Mouse (Mus musculus) G1E (cell line): ENCODE results near the gene Olfr419. TPM values are rescaled to one million over a fixed set of nuclear protein-coding genes. Genes with fewer than 3 reads are reported as not detected.

Experiments
- ATAC-seq: 2 replicates; pipeline ENCODE4 v1.8.0; 2016; ENCODE audit warnings: mild to moderate bottlenecking; ENCODE audit not compliant: insufficient number of reproducible peaks, poor library complexity, low FRiP score, severe bottlenecking; ENCODE audit errors: extremely low read depth
- DNase-seq: peaks from one replicate; pipeline ENCODE4 v3.0.0; 2012; ENCODE audit warnings: low spot score
- H3K27me3 ChIP-seq: 2 replicates; pipeline ENCODE4 v1.6.1; 2012; ENCODE audit warnings: mild to moderate bottlenecking, low read length, inconsistent platforms; ENCODE audit not compliant: insufficient read depth
- H3K36me3 ChIP-seq: replicated peaks from 2 replicates; pipeline ENCODE3; 2012; ENCODE audit warnings: mild to moderate bottlenecking, inconsistent platforms
- H3K4me1 ChIP-seq: 2 replicates; pipeline ENCODE4 v1.6.1; 2012; ENCODE audit warnings: low read depth, low read length, inconsistent platforms, mixed read lengths; ENCODE audit not compliant: insufficient read depth
- H3K4me3 ChIP-seq: 2 replicates; pipeline ENCODE4 v1.5.1; 2012; ENCODE audit warnings: low read depth, mild to moderate bottlenecking, inconsistent platforms, low read length, moderate library complexity, mixed read lengths
- H3K9me3 ChIP-seq: replicated peaks from 2 replicates; pipeline ENCODE4 v1.6.1; 2012; ENCODE audit warnings: inconsistent platforms
- CTCF ChIP-seq: IDR thresholded peaks from 2 replicates; pipeline ENCODE4 v1.5.1; 2012; ENCODE audit warnings: low read depth, low read length, inconsistent platforms, mixed read lengths
- GATA1 ChIP-seq: IDR thresholded peaks from 2 replicates; pipeline ENCODE4 v1.6.1; 2012; ENCODE audit warnings: borderline replicate concordance, low read length, inconsistent platforms, mixed read lengths
- GATA2 ChIP-seq: IDR thresholded peaks from 2 replicates; pipeline ENCODE4 v1.6.1; 2012; ENCODE audit warnings: low read depth, low read length, inconsistent platforms, borderline replicate concordance
- POLR2AphosphoS5 ChIP-seq: IDR thresholded peaks from 2 replicates; pipeline ENCODE4 v1.6.1; 2012; ENCODE audit warnings: low read depth, low read length, inconsistent platforms; ENCODE audit not compliant: insufficient replicate concordance
- TAL1 ChIP-seq: conservative IDR thresholded peaks from 2 replicates; pipeline ENCODE4 v1.6.1; 2012; ENCODE audit warnings: low read depth, low read length, inconsistent platforms, mixed read lengths
- polyA plus RNA-seq: library from polyadenylated mRNA; stranded (reverse); fragments of >175 nt; gene quantifications from 2 replicates; pipeline ENCODE4 v1.2.3, GENCODE M21; 2012
- total RNA-seq, 2 experiments: library from RNA; stranded (forward) in 1 of 2; stranded (reverse) in 1 of 2; fragments of 200-1000 nt in 1 of 2; fragments of >200 nt in 1 of 2; fragmentation: Nextera tagmentation in 1 of 2; gene quantifications; 2 replicates each; pipeline ENCODE4 v1.2.3; 2014 to 2017

Gene Olfr419
- not detected in 2 replicates for total RNA-seq (2014; fragmentation: Nextera tagmentation)
- total RNA-seq (2017), result 0.11 and 0.12 TPM in 2 replicates
- polyA plus RNA-seq, result not detected in 2 replicates

DNA sequence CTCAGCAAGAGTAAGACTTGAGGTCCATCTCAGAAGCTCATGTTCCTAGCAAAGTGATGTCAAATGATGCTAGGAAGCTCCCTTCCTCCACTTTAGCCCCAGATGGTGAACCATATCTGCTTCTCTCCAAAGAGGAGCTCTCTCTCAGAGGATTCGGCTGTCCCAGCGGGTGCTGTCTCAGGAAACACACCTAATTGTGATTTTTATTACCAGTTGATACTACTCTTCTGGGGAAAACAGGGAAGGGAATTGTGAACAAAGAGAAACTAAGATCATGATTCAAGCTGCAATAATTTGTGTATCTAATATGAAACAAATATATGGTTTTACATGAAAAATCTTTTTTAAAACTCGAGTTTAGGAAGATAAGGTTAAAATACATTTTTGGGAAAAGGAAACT, at the start of gene Olfr419:
Olfr419 (minus strand) TSS at position 101 of the 400 bp plus-strand sequence.
- Histone ChIP-seq H3K36me3 (peaks cover 35% of the 10 kb centered on the region), H3K4me3 (no peak within 1 kb of the TSS), H3K9me3 (no peaks in the 10 kb centered on the region), H3K27me3 (no peaks in the 10 kb centered on the region), H3K4me1 (no peaks in the 10 kb centered on the region)
- no peak for DNase-seq
- TF ChIP-seq POLR2AphosphoS5 (no peak), CTCF (no peak), TAL1 (no peak), GATA2 (no peak), GATA1 (no peak)
- no peak for ATAC-seq

DNA sequence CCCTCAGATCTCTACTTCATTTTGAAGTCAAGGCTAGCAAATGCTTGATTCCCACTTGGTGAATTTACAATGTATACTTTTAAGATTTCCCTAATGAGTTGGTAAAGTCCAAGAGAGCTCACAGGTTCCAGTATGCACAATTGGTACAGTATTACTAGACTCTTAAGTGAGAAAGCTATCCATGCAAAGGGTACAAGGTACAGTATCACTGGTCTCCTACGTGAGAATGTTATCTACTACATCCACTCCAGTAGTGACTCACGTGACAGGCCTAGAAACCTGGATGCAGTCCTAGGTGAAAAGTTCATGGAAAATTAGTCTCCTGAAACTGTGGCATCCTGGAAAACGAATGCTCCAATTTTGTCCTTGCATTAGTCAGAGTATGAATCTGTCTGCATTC, 18.8 kb upstream of the Olfr419 start:
- no peaks in the 10 kb centered on the region for H3K36me3 ChIP-seq
- no peaks in the 10 kb centered on the region for H3K9me3 ChIP-seq
- H3K4me1 ChIP-seq, result no peaks in the 10 kb centered on the region
- TF ChIP-seq CTCF (no peak), GATA2 (no peak), GATA1 (no peak), TAL1 (no peak), POLR2AphosphoS5 (no peak)
- H3K4me3 ChIP-seq, result no peak overlapping the region
- DNase-seq (no peak), ATAC-seq (no peak)
- H3K27me3 ChIP-seq, result no peaks in the 10 kb centered on the region

DNA sequence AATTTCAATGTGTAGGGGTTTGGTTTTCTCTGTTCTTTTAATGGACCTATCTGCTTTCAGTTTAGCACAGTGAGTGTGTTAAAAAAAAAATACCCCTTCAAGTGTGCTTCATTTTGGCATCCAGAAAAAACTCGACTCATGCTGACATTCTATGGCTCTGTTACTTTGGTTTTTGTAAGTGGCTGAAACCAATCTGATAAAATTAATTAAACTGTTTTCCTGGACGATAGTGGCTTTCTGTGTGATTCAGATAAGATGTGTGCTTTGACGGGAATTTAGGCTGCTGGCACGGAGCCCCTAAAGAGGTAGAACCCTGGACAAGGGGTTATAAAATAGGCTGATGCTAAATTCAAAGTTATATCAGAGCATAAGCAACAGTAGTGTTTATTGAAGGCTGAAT, 17.3 kb upstream of the Olfr419 start:
- Histone ChIP-seq H3K36me3 (no peaks in the 10 kb centered on the region), H3K4me3 (no peak overlapping the region), H3K9me3 (no peaks in the 10 kb centered on the region), H3K27me3 (no peaks in the 10 kb centered on the region), H3K4me1 (no peaks in the 10 kb centered on the region)
- ATAC-seq (no peak), DNase-seq (no peak)
- no peak for TF ChIP-seq CTCF
- TF ChIP-seq GATA1, result no peak
- TF ChIP-seq POLR2AphosphoS5, result no peak
- no peak for TF ChIP-seq GATA2

DNA sequence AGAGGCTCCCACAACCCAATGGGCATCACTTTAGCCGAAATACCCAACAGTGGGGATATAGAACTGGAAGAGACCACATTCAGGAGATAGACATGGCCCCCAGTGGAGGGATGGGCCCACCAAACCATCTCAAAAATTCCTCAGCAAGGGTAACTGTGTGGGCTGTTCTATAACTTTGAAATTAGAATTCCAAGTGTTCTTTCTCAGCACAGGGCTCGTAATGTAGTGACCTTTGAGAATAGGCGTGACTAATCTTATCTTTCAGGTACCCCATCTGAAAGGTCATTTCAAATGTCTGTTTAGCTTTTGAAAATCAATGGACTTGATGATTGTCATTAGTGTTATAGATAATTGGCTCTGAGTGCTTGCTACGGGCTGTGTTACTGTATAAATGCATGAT, 16.0 kb upstream of the Olfr419 start:
- TF ChIP-seq POLR2AphosphoS5, result no peak
- TF ChIP-seq GATA2, result no peak
- TF ChIP-seq TAL1, result no peak
- no peak for TF ChIP-seq CTCF
- TF ChIP-seq GATA1, result no peak
- H3K36me3 ChIP-seq, result no peaks in the 10 kb centered on the region
- H3K4me1 ChIP-seq, result no peaks in the 10 kb centered on the region
- no peak for DNase-seq
- H3K27me3 ChIP-seq, result no peaks in the 10 kb centered on the region
- no peaks in the 10 kb centered on the region for H3K9me3 ChIP-seq
- H3K4me3 ChIP-seq, result no peak overlapping the region
- no peak for ATAC-seq

DNA sequence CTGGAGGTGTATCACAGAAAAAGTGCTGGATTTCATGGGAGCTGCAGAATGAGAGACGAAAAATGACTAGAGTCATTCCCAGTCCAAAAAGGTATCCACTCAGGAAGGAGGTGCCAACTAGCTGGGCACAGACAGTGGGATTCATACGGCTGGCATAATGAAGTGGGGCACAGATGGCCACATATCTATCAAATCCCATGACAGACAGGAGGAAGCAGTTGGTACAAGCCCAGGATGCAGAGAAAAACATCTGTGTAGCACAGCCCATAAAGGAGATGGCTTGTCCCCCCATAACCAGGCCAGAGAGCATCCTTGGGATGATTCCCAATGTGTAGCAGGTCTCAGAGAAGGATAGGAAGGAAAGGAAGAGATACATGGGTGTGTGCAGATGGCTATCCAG, 1.5 kb downstream of the Olfr419 start:
- H3K4me3 ChIP-seq, result no peak overlapping the region
- no peaks in the 10 kb centered on the region for H3K4me1 ChIP-seq
- DNase-seq (no peak), ATAC-seq (no peak)
- peaks cover 48% of the 10 kb centered on the region for H3K36me3 ChIP-seq
- TF ChIP-seq GATA2, result no peak
- no peak for TF ChIP-seq CTCF
- TF ChIP-seq POLR2AphosphoS5, result no peak
- TF ChIP-seq TAL1, result no peak
- no peak for TF ChIP-seq GATA1
- no peaks in the 10 kb centered on the region for H3K9me3 ChIP-seq
- no peaks in the 10 kb centered on the region for H3K27me3 ChIP-seq

DNA sequence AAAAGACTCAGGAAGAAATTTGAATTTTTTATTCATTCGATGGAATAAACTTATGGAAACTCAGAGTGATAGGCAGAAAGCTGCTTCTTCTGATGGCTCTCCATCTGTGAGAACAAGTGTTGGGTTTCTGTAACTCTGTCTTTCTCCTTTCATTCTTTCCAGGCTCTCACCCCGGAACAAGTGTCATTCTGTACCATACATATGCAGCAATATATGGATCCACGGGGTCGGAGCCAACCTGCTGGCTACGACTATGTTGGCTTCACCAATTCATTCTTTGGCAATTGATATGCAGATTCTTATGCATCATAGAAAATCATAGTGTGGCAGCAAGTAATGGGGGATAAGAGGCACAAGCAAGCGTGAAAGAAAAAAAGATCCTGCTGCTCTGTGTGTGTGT, 4.7 kb downstream of the Olfr419 start:
- Histone ChIP-seq H3K9me3 (no peaks in the 10 kb centered on the region), H3K4me3 (no peak overlapping the region), H3K27me3 (no peaks in the 10 kb centered on the region), H3K36me3 (peaks cover 60% of the 10 kb centered on the region), H3K4me1 (no peaks in the 10 kb centered on the region)
- ATAC-seq (no peak), DNase-seq (no peak)
- TF ChIP-seq POLR2AphosphoS5 (no peak), CTCF (no peak), GATA1 (no peak), GATA2 (no peak), TAL1 (no peak)

DNA sequence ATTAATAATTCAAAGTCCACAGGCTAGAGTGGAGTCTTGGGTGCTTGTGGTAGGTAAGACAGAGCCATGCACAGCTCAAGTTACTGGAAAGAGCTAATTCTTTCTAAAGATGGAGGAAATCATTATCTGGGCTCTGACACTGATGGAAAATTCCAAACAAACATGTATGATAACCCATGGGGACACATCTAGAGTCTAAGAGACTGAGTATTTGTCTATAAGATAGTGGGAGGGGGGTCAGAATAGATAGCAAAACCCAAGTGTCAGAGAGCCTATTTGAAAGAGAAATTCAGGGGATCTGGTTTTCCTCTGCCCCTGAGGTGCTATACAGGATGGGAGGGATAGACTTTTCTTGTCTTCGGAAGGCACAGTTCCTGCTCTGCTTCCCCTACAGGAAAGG, 5.8 kb downstream of the Olfr419 start:
- Histone ChIP-seq H3K36me3 (peaks cover 68% of the 10 kb centered on the region), H3K27me3 (no peaks in the 10 kb centered on the region), H3K9me3 (no peaks in the 10 kb centered on the region), H3K4me3 (no peak overlapping the region), H3K4me1 (no peaks in the 10 kb centered on the region)
- DNase-seq (no peak), ATAC-seq (no peak)
- no peak for TF ChIP-seq POLR2AphosphoS5
- TF ChIP-seq TAL1, result no peak
- no peak for TF ChIP-seq CTCF
- TF ChIP-seq GATA2, result no peak
- TF ChIP-seq GATA1, result no peak
